Mouse (Mus musculus): ENCODE measurements around the gene 4930522H14Rik. TPM values are rescaled to one million over a fixed set of nuclear protein-coding genes. Genes with fewer than 3 reads are reported as not detected.
A peak's percentile ranks its signal among the peaks of the same experiment; 100 is the strongest.

Gene 4930522H14Rik
- polyA plus RNA-seq, 1 experiment from 2014 or later = not detected

DNA sequence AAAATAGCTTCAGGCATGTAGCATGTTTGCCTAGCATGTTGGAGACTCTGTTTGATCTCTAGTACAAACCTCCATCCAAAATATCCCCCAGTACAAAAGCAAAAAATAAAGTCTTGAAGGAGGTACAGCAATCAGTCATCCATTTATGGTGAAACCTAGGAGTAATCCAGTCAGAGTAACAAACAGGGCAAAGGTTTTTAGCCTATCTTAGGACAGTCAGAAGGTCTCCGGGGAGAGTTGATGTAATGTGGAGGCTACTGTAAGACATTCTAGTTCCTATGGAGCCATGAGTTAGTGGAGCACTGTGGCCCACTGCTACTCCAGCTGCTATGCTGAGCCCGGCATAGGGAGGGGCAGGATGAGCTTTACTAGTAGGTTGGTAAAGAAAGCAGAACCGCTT, 58.5 kb downstream of the 4930522H14Rik start:
- Histone ChIP-seq H3K27ac (no peak overlapping the region), H3K9me3 (no peaks in the 10 kb centered on the region), H3K9ac (no peak overlapping the region), H3K4me2 (no peak overlapping the region), H3K27me3 (no peaks in the 10 kb centered on the region), H3K36me3 (no peaks in the 10 kb centered on the region), H3K4me1 (peaks cover 5% of the 10 kb centered on the region; the same call in 1 of the 2 replicates), H3K4me3 (no peak overlapping the region)
- ATAC-seq (ENCODE audit: insufficient number of reproducible peaks, low FRiP score, low TSS enrichment, low read depth) = no peak
- 91% methylated on average over 3 of the region's 3 CpGs for WGBS

DNA sequence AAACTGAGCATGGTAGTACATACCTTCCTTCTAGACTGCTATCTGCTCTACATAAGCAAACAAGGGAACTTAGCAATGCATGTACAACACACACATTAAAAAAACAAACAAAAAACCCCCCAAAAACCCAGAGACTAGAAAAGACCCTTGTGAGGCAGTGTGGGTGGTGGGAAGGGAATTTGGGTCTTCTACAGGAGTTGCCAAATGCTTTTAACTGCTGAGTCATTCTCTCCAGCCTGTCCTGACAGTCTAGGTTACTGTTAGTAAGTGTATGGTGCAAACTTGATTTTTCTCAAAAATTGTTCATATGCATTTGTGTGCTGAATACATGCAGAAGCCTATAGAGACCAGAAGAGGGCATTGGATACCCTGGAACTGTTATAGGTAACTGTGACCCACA, 59.5 kb downstream of the 4930522H14Rik start:
- Histone ChIP-seq H3K9ac (no peak overlapping the region), H3K4me1 (peaks cover 5% of the 10 kb centered on the region; the same call in 1 of the 2 replicates), H3K4me3 (no peak overlapping the region), H3K9me3 (no peaks in the 10 kb centered on the region), H3K27ac (no peak overlapping the region), H3K4me2 (no peak overlapping the region), H3K36me3 (no peaks in the 10 kb centered on the region), H3K27me3 (no peaks in the 10 kb centered on the region)
- no peak for ATAC-seq (ENCODE audit: insufficient number of reproducible peaks, low FRiP score, low TSS enrichment, low read depth)

DNA sequence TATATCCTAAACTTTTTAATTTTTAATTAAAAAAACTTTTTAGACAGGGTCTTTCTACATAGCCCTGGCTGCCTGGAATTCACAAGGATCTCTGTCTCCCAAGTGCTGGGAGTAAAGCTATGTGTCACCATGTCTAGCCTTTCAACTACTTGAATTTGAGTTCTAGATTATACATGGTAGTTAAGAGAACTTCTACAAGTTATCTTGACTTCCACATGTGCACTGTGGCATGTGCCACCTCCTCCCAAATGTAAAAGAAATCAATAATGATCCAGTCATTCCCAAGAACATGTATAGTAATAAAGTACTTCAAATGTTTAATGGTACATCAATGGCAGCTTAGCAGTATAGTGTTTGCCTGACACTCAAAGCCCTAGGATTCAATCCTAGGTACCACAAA, 63.4 kb downstream of the 4930522H14Rik start:
- Histone ChIP-seq H3K9ac (no peak overlapping the region), H3K36me3 (no peaks in the 10 kb centered on the region), H3K4me2 (no peak overlapping the region), H3K27me3 (no peaks in the 10 kb centered on the region), H3K27ac (no peak overlapping the region), H3K4me3 (no peak overlapping the region), H3K4me1 (no peaks in the 10 kb centered on the region), H3K9me3 (no peaks in the 10 kb centered on the region)
- no peak for ATAC-seq (ENCODE audit: insufficient number of reproducible peaks, low FRiP score, low TSS enrichment, low read depth)

DNA sequence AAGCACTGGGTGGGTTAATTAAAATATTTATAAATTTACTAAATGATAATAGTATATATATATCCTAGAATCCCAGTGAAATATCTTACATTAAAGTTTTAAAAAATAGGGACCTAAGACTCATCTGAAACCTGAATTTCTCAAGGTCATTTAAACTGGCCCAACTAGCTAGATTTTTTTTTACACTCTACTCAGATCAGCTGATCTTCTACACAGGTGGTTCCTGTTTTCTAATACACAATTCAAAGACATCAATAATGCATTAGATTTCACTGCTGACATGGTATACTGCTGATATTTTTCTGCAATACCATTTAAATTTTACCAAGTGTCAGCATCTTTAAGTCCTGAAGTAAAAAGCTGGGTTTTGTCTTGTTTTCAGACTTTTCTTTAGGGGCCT, 67.2 kb downstream of the 4930522H14Rik start:
- no peak overlapping the region for H3K9ac ChIP-seq
- H3K4me3 ChIP-seq = no peak overlapping the region
- H3K4me1 ChIP-seq = peaks cover 13% of the 10 kb centered on the region; the same call in 1 of the 2 replicates
- H3K27ac ChIP-seq = no peak overlapping the region
- H3K4me2 ChIP-seq = no peak overlapping the region
- H3K27me3 ChIP-seq = no peaks in the 10 kb centered on the region
- no peaks in the 10 kb centered on the region for H3K9me3 ChIP-seq
- no peak for ATAC-seq (ENCODE audit: insufficient number of reproducible peaks, low FRiP score, low TSS enrichment, low read depth)
- no peaks in the 10 kb centered on the region for H3K36me3 ChIP-seq

DNA sequence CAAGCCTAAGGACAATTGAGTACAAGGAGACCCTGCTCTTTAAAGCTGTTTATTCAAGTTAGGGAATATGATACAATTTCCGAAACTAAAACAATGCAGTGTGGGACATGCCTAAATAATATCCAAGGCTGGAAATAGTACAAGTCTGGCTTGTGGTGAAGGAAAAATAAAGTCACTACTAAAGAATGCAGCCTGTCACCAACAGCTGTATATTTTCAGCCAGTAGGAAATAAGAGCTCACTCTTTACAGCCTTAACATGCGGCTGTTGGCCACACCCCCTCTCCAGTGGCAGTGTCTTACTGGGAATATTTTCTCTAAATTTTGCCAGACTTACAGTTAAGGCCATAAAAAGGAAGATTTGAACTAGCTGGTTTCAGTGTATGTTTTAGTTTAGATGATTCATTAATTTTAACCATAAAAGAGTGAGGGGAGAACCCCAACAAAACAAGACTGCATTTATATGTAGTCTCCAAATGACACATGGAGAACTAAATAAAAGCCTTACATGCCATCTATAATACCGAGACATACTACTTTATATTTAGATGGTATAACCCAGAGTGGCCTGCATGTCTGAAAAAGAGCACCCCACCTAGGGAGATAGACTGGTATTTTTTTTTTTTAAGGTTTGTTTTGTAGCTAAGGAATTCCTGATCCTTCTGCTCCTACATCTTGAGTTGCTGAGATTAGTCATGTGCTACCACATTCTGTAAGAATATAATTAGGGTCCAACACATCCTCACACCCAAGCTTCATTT, 70.5 kb downstream of the 4930522H14Rik start:
- Histone ChIP-seq H3K4me2 (0 out of 2 replicates have a peak overlapping the region, but pooled peaks have one; percentile 24), H3K36me3 (no peaks in the 10 kb centered on the region), H3K9ac (no peak overlapping the region), H3K27me3 (no peaks in the 10 kb centered on the region), H3K9me3 (no peaks in the 10 kb centered on the region), H3K4me3 (no peak overlapping the region), H3K4me1 (peaks cover 13% of the 10 kb centered on the region; the same call in 1 of the 2 replicates), H3K27ac (peak overlapping the region; percentile 88)
- WGBS = 28% methylated on average over 3 of the region's 3 CpGs
- ATAC-seq (ENCODE audit: insufficient number of reproducible peaks, low FRiP score, low TSS enrichment, low read depth) = peak; percentile 92

DNA sequence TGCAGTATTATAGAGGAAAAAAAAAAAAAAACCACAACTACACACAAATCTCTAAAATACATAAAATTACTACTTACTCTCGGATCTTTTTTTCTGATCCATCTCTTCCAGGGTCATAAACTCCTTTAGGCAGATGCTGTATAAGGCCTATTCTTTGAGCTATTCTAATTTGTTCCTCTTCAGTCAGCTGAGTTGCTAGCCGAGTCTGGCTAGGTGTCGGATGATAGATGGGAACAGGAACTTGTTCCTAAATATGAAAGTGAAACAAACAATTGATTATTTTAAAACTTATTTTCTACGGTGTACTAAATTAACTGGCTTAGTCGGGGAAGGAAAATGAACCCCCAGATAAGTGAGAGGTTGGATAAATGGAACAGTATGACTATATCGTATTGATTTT, 74.3 kb downstream of the 4930522H14Rik start:
- 83% methylated on average over 6 of the region's 6 CpGs for WGBS
- H3K36me3 ChIP-seq = peaks cover 11% of the 10 kb centered on the region

More for the DNA sequence above, 74.3 kb downstream of the 4930522H14Rik start:
- no peak overlapping the region for H3K27ac ChIP-seq
- no peak overlapping the region for H3K4me2 ChIP-seq
- H3K9ac ChIP-seq = no peak overlapping the region
- H3K4me3 ChIP-seq = no peak overlapping the region
- no peaks in the 10 kb centered on the region for H3K27me3 ChIP-seq
- no peaks in the 10 kb centered on the region for H3K9me3 ChIP-seq
- H3K4me1 ChIP-seq = peaks cover 13% of the 10 kb centered on the region; the same call in 1 of the 2 replicates
- ATAC-seq (ENCODE audit: insufficient number of reproducible peaks, low FRiP score, low TSS enrichment, low read depth) = no peak

Other genes starting within 250 kb of the 4930522H14Rik start
- gene Ttc39a, start 124.7 kb downstream of the 4930522H14Rik start, polyA plus RNA-seq (2015; fragmentation: Nextera tagmentation; extraction: Ambion mirVana) = 3.2 and 4.0 TPM in 2 replicates
- 40.0 and 47.4 TPM in 2 replicates for gene Rnf11, start 46.6 kb downstream of the 4930522H14Rik start, polyA plus RNA-seq (2015; fragmentation: Nextera tagmentation; extraction: Ambion mirVana)
- gene Cdkn2c, start 135.9 kb upstream of the 4930522H14Rik start, polyA plus RNA-seq (2015; fragmentation: Nextera tagmentation; extraction: Ambion mirVana) = 13.6 and 14.8 TPM in 2 replicates
- gene Faf1, start 145.3 kb upstream of the 4930522H14Rik start, polyA plus RNA-seq (2015; fragmentation: Nextera tagmentation; extraction: Ambion mirVana) = 17.1 and 23.0 TPM in 2 replicates